Mouse (Mus musculus) kidney, postnatal 4 days (tissue): ENCODE data around the gene Defa21.
"Not testable (repeated sequence)": the region's sequence is repeated elsewhere in the genome, so short reads cannot be mapped to it uniquely, and the experiment has no call there.

Experiments used
- DNase-seq, 2 experiments: peaks; one replicate each; pipeline ENCODE4 v3.0.0; 2021; ENCODE audit warnings: mixed read lengths in 2 of 2

Defa21 gene

DNA sequence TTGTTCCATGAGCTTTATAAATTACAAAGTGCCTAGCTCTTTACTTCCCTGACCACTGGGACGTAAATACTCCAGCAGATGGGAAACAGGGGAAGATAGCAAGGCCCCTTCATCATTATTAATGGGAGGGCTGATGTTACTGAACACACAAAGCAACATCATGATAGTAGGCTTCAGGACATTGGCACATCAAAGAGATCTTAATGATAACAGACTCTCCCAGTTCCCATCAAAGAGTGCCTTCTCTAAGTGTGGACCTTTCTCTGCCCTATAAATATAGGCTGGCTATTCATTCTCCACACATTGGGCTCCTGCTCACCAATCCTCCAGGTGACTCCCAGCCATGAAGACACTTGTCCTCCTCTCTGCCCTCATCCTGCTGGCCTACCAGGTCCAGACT, at the start of gene Defa21:
Defa21 (plus strand) TSS at position 301 of the 400 bp plus-strand sequence.
- not testable (repeated sequence) for DNase-seq

DNA sequence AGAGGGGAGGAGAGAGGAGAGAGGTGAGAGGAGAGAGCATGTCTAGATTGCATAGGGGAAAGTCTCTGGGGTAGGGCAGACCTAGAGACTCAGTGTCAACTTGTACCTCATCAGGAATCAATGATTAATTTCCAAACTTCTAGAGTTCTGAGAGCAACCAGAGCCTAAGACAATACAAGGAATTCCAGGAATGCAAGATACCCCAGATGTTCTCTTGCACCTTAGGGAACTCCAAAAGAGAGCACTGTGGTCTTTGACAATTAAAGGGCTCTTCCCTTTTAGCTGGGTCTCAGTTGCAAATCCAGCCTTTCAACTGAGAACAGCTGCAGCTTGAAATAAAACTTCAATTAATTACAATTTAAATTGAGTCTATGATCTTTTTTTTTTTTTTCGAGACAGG, 45.5 kb upstream of the Defa21 start:
- DNase-seq, result no peak

DNA sequence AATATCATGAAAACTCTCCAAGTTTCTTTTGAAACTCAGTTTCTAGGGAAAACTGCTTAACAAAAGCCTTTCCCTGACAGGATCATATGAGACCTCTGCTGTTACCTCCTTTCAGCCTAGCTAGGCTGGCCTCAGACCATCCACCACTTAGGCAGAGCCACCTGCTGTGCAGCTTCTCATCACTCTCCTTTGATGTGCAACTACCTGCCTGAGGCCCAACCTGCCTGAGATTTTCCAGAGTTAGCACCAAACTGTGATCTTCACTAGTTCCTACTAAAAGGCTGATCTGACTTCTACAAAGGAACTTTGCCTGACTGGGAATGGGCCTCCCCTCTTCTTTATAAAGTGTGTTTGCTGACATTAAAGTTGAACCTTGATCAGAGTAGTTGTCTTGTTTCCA, 31.3 kb upstream of the Defa21 start:
- DNase-seq, result not testable (repeated sequence)

DNA sequence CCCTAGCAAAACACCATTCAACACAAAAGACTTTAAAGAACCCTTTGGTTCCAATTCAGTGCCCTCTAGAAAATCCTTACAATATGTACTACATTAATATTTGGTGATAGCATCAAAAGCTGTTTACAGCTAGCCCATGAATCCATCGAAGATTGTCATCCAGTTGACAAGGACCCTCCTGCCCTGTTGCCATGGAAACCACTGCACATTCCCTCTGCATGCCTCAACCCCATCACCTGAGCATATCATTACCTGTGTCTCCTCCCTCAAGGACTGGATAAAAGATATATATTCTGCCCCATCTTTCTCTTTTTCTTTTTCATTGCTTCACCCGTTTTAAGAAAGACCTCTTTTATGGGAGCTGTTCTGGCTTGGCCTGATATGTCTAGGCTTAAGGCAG, 28.6 kb upstream of the Defa21 start:
- no peak for DNase-seq

DNA sequence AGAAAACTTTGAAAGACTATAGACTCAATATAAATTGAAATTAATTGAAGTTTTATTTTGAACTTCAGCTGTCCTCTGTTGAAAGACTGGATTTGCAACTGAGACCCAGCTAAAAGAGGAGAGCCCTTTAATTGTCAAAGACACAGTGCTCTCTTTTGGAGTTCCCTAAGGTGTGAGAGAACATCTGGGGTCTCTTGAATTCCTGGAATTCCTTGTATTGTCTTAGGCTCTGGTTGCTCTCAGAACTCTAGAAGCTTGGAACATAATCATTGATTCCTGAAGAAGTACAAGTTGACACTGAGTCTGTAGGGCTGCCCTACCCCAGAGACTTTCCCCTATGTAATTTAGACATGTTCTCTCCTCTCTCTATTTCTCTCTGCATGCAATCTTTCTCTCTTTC, 28.1 kb upstream of the Defa21 start:
- no peak for DNase-seq

DNA sequence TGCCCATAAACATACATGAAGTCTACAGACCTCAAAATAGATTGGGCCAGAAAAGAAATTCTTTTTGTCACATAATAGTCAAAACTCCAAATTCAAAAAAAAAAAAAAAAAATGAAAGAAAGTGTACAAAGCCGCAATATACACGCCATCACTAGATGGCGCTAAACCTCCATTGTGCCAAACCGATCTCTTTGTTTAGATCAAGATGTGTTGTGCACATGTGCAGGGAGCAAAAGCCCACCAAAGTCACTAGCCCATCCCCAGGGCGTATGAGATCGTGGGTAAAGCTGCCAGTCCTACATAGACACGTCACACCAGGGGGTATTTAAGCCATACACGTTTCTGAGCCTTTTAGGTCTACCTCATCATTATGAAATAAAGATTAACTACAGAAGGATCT, 24.2 kb upstream of the Defa21 start:
- DNase-seq, result peak; percentile 47 to 48

DNA sequence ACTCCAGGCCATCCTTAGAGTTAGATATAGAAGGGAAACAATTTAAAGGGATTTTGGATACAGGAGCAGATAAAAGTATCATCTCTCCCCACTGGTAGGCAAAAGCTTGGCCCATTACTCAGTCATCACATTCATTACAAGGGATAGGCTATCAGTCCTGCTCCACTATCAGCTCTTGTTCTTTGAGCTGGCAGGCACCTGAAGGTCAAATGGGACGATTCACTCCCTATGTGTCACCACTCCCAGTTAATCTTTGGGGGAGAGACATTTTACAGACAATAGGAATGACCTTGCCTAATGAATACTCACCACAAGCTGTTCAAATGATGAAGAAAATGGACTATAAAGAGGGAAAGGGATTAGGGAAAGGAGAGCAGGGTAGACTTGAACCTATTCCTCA, 18.5 kb upstream of the Defa21 start:
- no peak for DNase-seq

DNA sequence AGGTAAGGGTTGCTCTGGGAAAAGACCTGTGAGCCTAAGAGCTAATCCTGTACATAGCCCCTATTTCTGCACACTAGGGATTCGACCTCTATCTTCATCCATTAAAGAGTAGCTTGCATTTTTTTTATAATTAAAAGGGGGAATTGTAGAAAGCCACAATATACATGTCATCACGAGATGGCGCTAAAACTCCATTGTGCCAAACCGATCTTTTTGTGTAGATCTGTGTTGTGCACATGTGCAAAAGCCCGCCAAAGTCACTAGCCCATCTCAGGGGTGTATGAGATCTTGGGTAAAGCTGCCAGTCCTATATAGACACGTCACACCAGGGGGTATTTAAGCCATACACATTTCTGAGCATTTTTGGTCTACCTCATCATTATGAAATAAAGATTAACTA, 16.8 kb upstream of the Defa21 start:
- peak in 1 of 2 experiments; percentile 15 for DNase-seq

DNA sequence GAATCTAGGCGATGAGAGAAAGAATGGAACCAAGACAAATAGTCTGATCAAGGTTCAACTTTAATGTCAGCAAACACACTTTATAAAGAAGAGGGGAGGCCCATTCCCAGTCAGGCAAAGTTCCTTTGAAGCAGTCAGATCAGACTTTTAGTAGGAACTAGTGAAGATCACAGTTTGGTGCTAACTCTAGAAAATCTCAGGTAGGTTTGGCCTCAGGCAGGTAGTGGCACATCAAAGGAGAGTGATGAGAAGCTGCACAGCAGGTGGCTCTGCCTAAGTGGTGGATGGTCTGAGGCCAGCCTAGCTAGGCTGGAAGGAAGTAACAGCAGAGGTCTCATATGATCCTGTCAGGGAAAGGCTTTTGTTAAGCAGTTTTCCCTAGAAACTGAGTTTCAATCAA, 14.8 kb upstream of the Defa21 start:
- not testable (repeated sequence) for DNase-seq

DNA sequence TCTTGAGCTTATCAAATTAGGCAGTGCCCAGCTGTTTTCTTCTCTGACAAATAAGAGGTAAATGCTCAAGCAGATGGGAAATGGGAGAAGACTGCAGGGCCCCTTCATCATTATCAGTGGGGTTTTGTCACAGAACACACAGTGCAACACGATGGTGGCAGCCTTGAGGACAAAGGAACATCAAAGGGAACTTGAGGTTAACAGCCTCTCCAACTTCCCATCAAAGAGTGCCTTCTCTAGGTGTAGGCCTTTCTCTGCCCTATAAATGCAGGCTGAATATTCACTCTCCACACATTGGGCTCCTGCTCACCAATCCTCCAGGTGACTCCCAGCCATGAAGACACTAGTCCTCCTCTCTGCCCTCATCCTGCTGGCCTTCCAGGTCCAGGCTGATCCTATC, 29.4 kb downstream of the Defa21 start, which contains the start of gene Defa23:
Defa23 (plus strand) TSS at position 301 of the 400 bp plus-strand sequence.
- DNase-seq, result not testable (repeated sequence)

DNA sequence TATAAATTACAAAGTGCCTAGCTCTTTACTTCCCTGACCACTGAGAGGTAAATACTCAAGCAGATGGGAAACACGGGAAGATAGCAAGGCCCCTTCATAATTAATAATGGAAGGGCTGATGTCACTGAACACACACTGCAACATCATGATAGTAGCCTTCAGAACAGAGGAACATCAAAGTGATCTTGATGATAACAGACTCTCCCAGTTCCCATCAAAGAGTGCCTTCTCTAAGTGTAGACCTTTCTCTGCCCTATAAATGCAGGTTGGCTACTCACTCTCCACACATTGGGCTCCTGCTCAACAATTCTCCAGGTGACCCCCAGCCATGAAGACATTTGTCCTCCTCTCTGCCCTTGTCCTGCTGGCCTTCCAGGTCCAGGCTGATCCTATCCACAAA, 39.4 kb downstream of the Defa21 start, which contains the start of gene Defa35:
Defa35 (plus strand) TSS at position 301 of the 400 bp plus-strand sequence.
- not testable (repeated sequence) for DNase-seq
